Mouse (Mus musculus) inflammation-experienced regulatory T-cells, adult 6 months (primary cell): Measurements from ENCODE around the gene Pced1b. TPM values are rescaled to one million over a fixed set of nuclear protein-coding genes. Genes with fewer than 3 reads are reported as not detected.
"Not testable (repeated sequence)": the region's sequence is repeated elsewhere in the genome, so short reads cannot be mapped to it uniquely, and the experiment has no call there.

Source experiments
- ATAC-seq: one replicate; pipeline ENCODE4 v1.8.0; 2017
- polyA plus RNA-seq, 3 experiments: library from polyadenylated mRNA; unstranded; fragments of 100-300 nt; shearing (Covaris generic); gene quantifications; one replicate each; pipeline ENCODE4 v1.2.1; 2017

Gene Pced1b
- polyA plus RNA-seq, 3 experiments from 2014 or later = 53.0 to 66.8 (median 60.2) TPM

GRCm38 (mm10) chr15:97373203-97374084, 126.5 kb downstream of the Pced1b start:
- peak; percentile 77 for ATAC-seq

- no peak for ATAC-seq
Observed at GRCm38 (mm10) chr15:97374085-97374844, 127.4 kb downstream of the Pced1b start.

- no peak for ATAC-seq
Observed at GRCm38 (mm10) chr15:97374845-97375720, 128.2 kb downstream of the Pced1b start.

GRCm38 (mm10) chr15:97376081-97376742, 129.3 kb downstream of the Pced1b start:
- ATAC-seq = no peak

GRCm38 (mm10) chr15:97376792-97377222, 129.9 kb downstream of the Pced1b start:
- no peak for ATAC-seq

- ATAC-seq = no peak
Observed at GRCm38 (mm10) chr15:97378061-97378460, 131.2 kb downstream of the Pced1b start.

- no peak for ATAC-seq
Observed at GRCm38 (mm10) chr15:97379489-97380304, 132.8 kb downstream of the Pced1b start.

- ATAC-seq = no peak
Observed at GRCm38 (mm10) chr15:97382567-97382966, 135.7 kb downstream of the Pced1b start.

GRCm38 (mm10) chr15:97383523-97384141, 136.7 kb downstream of the Pced1b start:
- ATAC-seq = no peak

- ATAC-seq = no peak
Observed at GRCm38 (mm10) chr15:97384170-97385018, 137.5 kb downstream of the Pced1b start.

GRCm38 (mm10) chr15:97385174-97385573, 138.3 kb downstream of the Pced1b start:
- not testable (repeated sequence) for ATAC-seq

GRCm38 (mm10) chr15:97387793-97388192, 140.9 kb downstream of the Pced1b start:
- ATAC-seq = no peak

- peak; percentile 65 for ATAC-seq
Observed at GRCm38 (mm10) chr15:97389577-97389976, 142.7 kb downstream of the Pced1b start.

- ATAC-seq = peak; percentile 25
Observed at GRCm38 (mm10) chr15:97390778-97391177, 143.9 kb downstream of the Pced1b start.

GRCm38 (mm10) chr15:97391436-97391835, 144.5 kb downstream of the Pced1b start:
- ATAC-seq = no peak

- ATAC-seq = no peak
Observed at GRCm38 (mm10) chr15:97394561-97394960, 147.7 kb downstream of the Pced1b start.

- no peak for ATAC-seq
Observed at GRCm38 (mm10) chr15:97396586-97397299, 149.8 kb downstream of the Pced1b start.

GRCm38 (mm10) chr15:97397793-97398192, 150.9 kb downstream of the Pced1b start:
- ATAC-seq = no peak

GRCm38 (mm10) chr15:97400866-97401265, 154.0 kb downstream of the Pced1b start:
- no peak for ATAC-seq
